ENCODE assay signal across 24 mouse cellular contexts in genomic region chr1:44186396-44186795, GRCm38 (mm10). TPM values are rescaled to one million over a fixed set of nuclear protein-coding genes. Genes with fewer than 3 reads are reported as not detected.
DNase-seq lines count a peak whose midpoint lies in the region; ATAC-seq and TF ChIP-seq lines count a peak whose summit lies in the region.
"Had no signal": no experiment of that assay in that cellular context is flagged by ENCODE, and none has a peak within 500 bp of the region (broad histone marks: within the 10 kb centered on the region; RNA-seq: fewer than 3 reads in every experiment).

No protein-coding gene starts in this region.

- POLR2A ChIA-PET in Patski (lab: Charles Lee): no interaction called here

- in situ Hi-C loops in Patski (cut with MboI; ENCODE audit: low pct_unique_long_range_greater_than_20kb): no loop called here

- no peaks in the 10 kb centered on the region for H3K4me1 ChIP-seq in hindbrain, embryonic 16.5 days (ENCODE audit: control insufficient read depth, insufficient read depth, low read depth, low read length)
- no peaks in the 10 kb centered on the region for H3K4me1 ChIP-seq in hindbrain, embryonic 11.5 days (replicated peaks; ENCODE audit: control insufficient read depth, insufficient read depth, low read length)
- H3K4me1 ChIP-seq in midbrain, postnatal 0 days (ENCODE audit: insufficient read depth, low read length): no peaks in the 10 kb centered on the region
- H3K4me1 ChIP-seq in midbrain, embryonic 13.5 days (replicated peaks): no peaks in the 10 kb centered on the region
- H3K4me1 ChIP-seq: embryonic facial prominence, embryonic 12.5 days; forebrain, embryonic 15.5 days; hindbrain, embryonic 12.5 days had no signal

- H3K4me3 ChIP-seq in hindbrain, embryonic 16.5 days (ENCODE audit: low read length): no peak overlapping the region
- H3K4me3 ChIP-seq in hindbrain, embryonic 11.5 days (ENCODE audit: low read depth, low read length): no peak overlapping the region
- no peak overlapping the region for H3K4me3 ChIP-seq in midbrain, postnatal 0 days (ENCODE audit: low read depth, low read length)
- no peak overlapping the region for H3K4me3 ChIP-seq in midbrain, embryonic 13.5 days (replicated peaks)
- H3K4me3 ChIP-seq: embryonic facial prominence, embryonic 12.5 days; forebrain, embryonic 15.5 days; heart, adult 2 months; hindbrain, embryonic 12.5 days had no signal

- peak; percentile 71 for ATAC-seq in hindbrain, embryonic 16.5 days
- ATAC-seq in hindbrain, embryonic 11.5 days (ENCODE audit: low FRiP score): no peak
- no peak for ATAC-seq in midbrain, postnatal 0 days (ENCODE audit: low FRiP score)
- no peak for ATAC-seq in midbrain, embryonic 13.5 days
- ATAC-seq in Patski: peak; percentile 88
- ATAC-seq: forebrain, embryonic 15.5 days; inflammation-experienced regulatory T-cells, adult 6 months; intestine, postnatal 0 days had no signal

- no peak overlapping the region for H3K4me2 ChIP-seq in hindbrain, embryonic 16.5 days (ENCODE audit: low read length)
- no peak overlapping the region for H3K4me2 ChIP-seq in hindbrain, embryonic 11.5 days (replicated peaks; ENCODE audit: low read depth, low read length)
- no peak overlapping the region for H3K4me2 ChIP-seq in midbrain, postnatal 0 days (ENCODE audit: low read depth, low read length, poor library complexity, severe bottlenecking)
- H3K4me2 ChIP-seq in midbrain, embryonic 13.5 days (replicated peaks): no peak overlapping the region
- H3K4me2 ChIP-seq: embryonic facial prominence, embryonic 12.5 days; forebrain, embryonic 15.5 days; heart, embryonic 11.5 days; hindbrain, embryonic 12.5 days had no signal

- no peak overlapping the region for H3K27ac ChIP-seq in hindbrain, embryonic 16.5 days (ENCODE audit: low read depth, low read length)
- no peak overlapping the region for H3K27ac ChIP-seq in hindbrain, embryonic 11.5 days (ENCODE audit: low read depth, low read length)
- H3K27ac ChIP-seq in midbrain, postnatal 0 days (ENCODE audit: low read depth, low read length): no peak overlapping the region
- no peak overlapping the region for H3K27ac ChIP-seq in midbrain, embryonic 13.5 days
- H3K27ac ChIP-seq: embryonic facial prominence, embryonic 12.5 days; forebrain, embryonic 15.5 days; heart, adult 2 months; hindbrain, embryonic 12.5 days had no signal

- no peak for TF ChIP-seq CTCF in midbrain, postnatal 0 days (IDR thresholded peaks at IDR 0.05)
- TF ChIP-seq CTCF in Patski (IDR thresholded peaks at IDR 0.05): no peak

- H3K36me3 ChIP-seq in hindbrain, embryonic 16.5 days (ENCODE audit: control insufficient read depth, insufficient read depth, low read length): 0 out of 2 replicates have a peak, but pooled peaks cover 2% of the 10 kb centered on the region
- H3K36me3 ChIP-seq in hindbrain, embryonic 11.5 days (ENCODE audit: control insufficient read depth, insufficient read depth, low read length): no peaks in the 10 kb centered on the region
- H3K36me3 ChIP-seq in midbrain, postnatal 0 days (ENCODE audit: insufficient read depth, low read length): no peaks in the 10 kb centered on the region; the same call in 1 of the 2 replicates
- peaks cover 14% of the 10 kb centered on the region for H3K36me3 ChIP-seq in midbrain, embryonic 13.5 days

- CTCF ChIA-PET in Patski (lab: Charles Lee): no interaction called here

- H3K27me3 ChIP-seq in hindbrain, embryonic 16.5 days (replicated peaks; ENCODE audit: control insufficient read depth, insufficient read depth, low read length): no peaks in the 10 kb centered on the region
- no peaks in the 10 kb centered on the region for H3K27me3 ChIP-seq in hindbrain, embryonic 11.5 days (ENCODE audit: control insufficient read depth, insufficient read depth, low read length)
- no peaks in the 10 kb centered on the region for H3K27me3 ChIP-seq in midbrain, postnatal 0 days (ENCODE audit: insufficient read depth, low read length)
- no peaks in the 10 kb centered on the region for H3K27me3 ChIP-seq in midbrain, embryonic 13.5 days
- no peaks in the 10 kb centered on the region for H3K27me3 ChIP-seq in Patski
- H3K27me3 ChIP-seq: embryonic facial prominence, embryonic 12.5 days; forebrain, embryonic 15.5 days; hindbrain, embryonic 12.5 days had no signal

- no peaks in the 10 kb centered on the region for H3K9me3 ChIP-seq in hindbrain, embryonic 16.5 days (ENCODE audit: control insufficient read depth, low read length)
- no peaks in the 10 kb centered on the region for H3K9me3 ChIP-seq in hindbrain, embryonic 11.5 days (ENCODE audit: control insufficient read depth, low read length)
- no peaks in the 10 kb centered on the region for H3K9me3 ChIP-seq in midbrain, postnatal 0 days (ENCODE audit: low read length)
- H3K9me3 ChIP-seq in midbrain, embryonic 13.5 days: no peaks in the 10 kb centered on the region
- H3K9me3 ChIP-seq: embryonic facial prominence, embryonic 12.5 days; forebrain, embryonic 15.5 days; hindbrain, embryonic 12.5 days had no signal

- peak; percentile 12 for DNase-seq in adrenal gland, adult 2 months
- no peak for DNase-seq in adrenal gland, postnatal 10 days
- DNase-seq in hindbrain, embryonic 11.5 days (ENCODE audit: low spot score): no peak
- DNase-seq in midbrain, postnatal 0 days (ENCODE audit: low spot score): peak; percentile 13
- DNase-seq in Patski (ENCODE audit: low read depth, low spot score): peak; percentile 10
- no peak for DNase-seq in spleen, adult 18-20 months
- DNase-seq: adrenal gland, postnatal 25 days; cerebellum, adult 8-10 months; cerebellum, postnatal 14 days; gastrocnemius, postnatal 14 days; heart, adult 2 months had no signal

- H3K9ac ChIP-seq in hindbrain, embryonic 16.5 days (ENCODE audit: low read depth, low read length): no peak overlapping the region
- H3K9ac ChIP-seq in hindbrain, embryonic 11.5 days (ENCODE audit: low read depth, low read length): no peak overlapping the region
- H3K9ac ChIP-seq in midbrain, postnatal 0 days (replicated peaks; ENCODE audit: low read length, poor library complexity, severe bottlenecking): no peak overlapping the region
- H3K9ac ChIP-seq in midbrain, embryonic 13.5 days (replicated peaks): no peak overlapping the region
- H3K9ac ChIP-seq: embryonic facial prominence, embryonic 12.5 days; forebrain, embryonic 15.5 days; hindbrain, embryonic 12.5 days had no signal

RNA-seq across cellular contexts. Expression of gene Mettl21e, which starts 32.4 kb away (rescaled TPM):
- not detected for total RNA-seq in adrenal gland, adult 2 months (2021)
- not detected in 2 replicates for polyA plus RNA-seq in adrenal gland, adult 2 months (2012; rRNA removed)
- under 1 TPM in 1 of 2 experiments, not detected in 1; 0.21 TPM for total RNA-seq in adrenal gland, postnatal 10 days (2021)
- polyA plus RNA-seq in hindbrain, embryonic 16.5 days (2015; fragmentation: Nextera tagmentation; extraction: Ambion mirVana): 0.19 TPM in 1 of 2 replicates, not detected in the other
- polyA plus RNA-seq in hindbrain, embryonic 11.5 days (2014; fragmentation: Nextera tagmentation; extraction: Ambion mirVana): not detected in 2 replicates
- total RNA-seq in midbrain, postnatal 0 days (2014; rRNA removed): not detected in 2 replicates
- not detected in 2 replicates for polyA plus RNA-seq in midbrain, postnatal 0 days (2015; fragmentation: Nextera tagmentation; extraction: Ambion mirVana)
- not detected in 2 replicates for polyA plus RNA-seq in midbrain, embryonic 13.5 days (2015; fragmentation: Nextera tagmentation; extraction: Ambion mirVana)
- not detected for polyA plus RNA-seq in Patski (2021)
- total RNA-seq: adrenal gland, postnatal 25 days; MEL had no signal
- polyA plus RNA-seq: C2C12; cortical plate, adult 2 months; forebrain, embryonic 11.5 days; forebrain, embryonic 15.5 days; gonadal fat pad, adult 2 months; heart, adult 2 months; heart, embryonic 11.5 days; hindbrain, embryonic 12.5 days; inflammation-experienced regulatory T-cells, adult 6 months; intestine, postnatal 0 days had no signal

RNA-seq across cellular contexts. Expression of gene Ercc5, which starts 38.9 kb away (rescaled TPM):
- 10 to 100 TPM; 17.5 to 23.9 TPM for total RNA-seq in adrenal gland, adult 2 months (2021)
- 2.6 and 3.5 TPM in 2 replicates for polyA plus RNA-seq in adrenal gland, adult 2 months (2012; rRNA removed)
- 10 to 100 TPM; 15.8 to 20.3 TPM for total RNA-seq in adrenal gland, postnatal 10 days (2021)
- polyA plus RNA-seq in hindbrain, embryonic 16.5 days (2015; fragmentation: Nextera tagmentation; extraction: Ambion mirVana): 22.0 and 25.0 TPM in 2 replicates
- 38.9 and 47.6 TPM in 2 replicates for polyA plus RNA-seq in hindbrain, embryonic 11.5 days (2014; fragmentation: Nextera tagmentation; extraction: Ambion mirVana)
- total RNA-seq in midbrain, postnatal 0 days (2014; rRNA removed): 14.9 and 24.3 TPM in 2 replicates
- 18.8 and 23.6 TPM in 2 replicates for polyA plus RNA-seq in midbrain, postnatal 0 days (2015; fragmentation: Nextera tagmentation; extraction: Ambion mirVana)
- polyA plus RNA-seq in midbrain, embryonic 13.5 days (2015; fragmentation: Nextera tagmentation; extraction: Ambion mirVana): 39.7 and 40.0 TPM in 2 replicates
- polyA plus RNA-seq in Patski (2021): 14.7 TPM

Comparison
In these comparisons a context has a peak if more than half of its experiments do, and no peak if none do; other contexts are left out.
1. DNase-seq: peak in adrenal gland, adult 2 months (single experiment), midbrain, postnatal 0 days (single experiment) and Patski (single experiment); none in adrenal gland, postnatal 10 days (single experiment), hindbrain, embryonic 11.5 days (single experiment) and spleen, adult 18-20 months (0 of 2).
2. ATAC-seq: peak in hindbrain, embryonic 16.5 days (single experiment) and Patski (single experiment); none in hindbrain, embryonic 11.5 days (single experiment), midbrain, postnatal 0 days (single experiment) and midbrain, embryonic 13.5 days (single experiment).